Mouse (Mus musculus) heart, adult 2 months (tissue): ENCODE measurements around the gene Wdr91.

ENCODE experiments used
- CTCF ChIP-seq: fragments of 200-600 bp; IDR thresholded peaks from 2 replicates; pipeline ENCODE4 v1.8.1; 2022; ENCODE audit warnings: antibody characterized with exemption, mild to moderate bottlenecking, moderate library complexity
- EP300 ChIP-seq: fragments of 200-500 bp; IDR thresholded peaks from 2 replicates; pipeline ENCODE4 v1.6.1; 2011; ENCODE audit warnings: low read depth, low read length, control low read depth; ENCODE audit not compliant: insufficient read depth
- POLR2A ChIP-seq: fragments of 200-500 bp; IDR thresholded peaks from 2 replicates; pipeline ENCODE4 v1.6.1; 2011; ENCODE audit warnings: mild to moderate bottlenecking, low read depth, low read length, control low read depth; ENCODE audit not compliant: insufficient read depth

- TF ChIP-seq CTCF (no peak), EP300 (no peak), POLR2A (no peak)
These were observed 14.4 kb downstream of the Wdr91 start for GRCm38 (mm10) chr6:34896168-34896780.
